Mouse (Mus musculus) inflammation-experienced regulatory T-cells, adult 16 weeks (primary cell): Measurements from ENCODE around the gene Slc7a1. TPM values are rescaled to one million over a fixed set of nuclear protein-coding genes. Genes with fewer than 3 reads are reported as not detected.

ENCODE experiments used
- polyA plus RNA-seq: library from polyadenylated mRNA; unstranded; fragments of 100-300 nt; shearing (Covaris generic); gene quantifications from one replicate; pipeline ENCODE4 v1.2.1, GENCODE M21; 2017

The Slc7a1 gene
- 21.3 TPM for polyA plus RNA-seq

DNA sequence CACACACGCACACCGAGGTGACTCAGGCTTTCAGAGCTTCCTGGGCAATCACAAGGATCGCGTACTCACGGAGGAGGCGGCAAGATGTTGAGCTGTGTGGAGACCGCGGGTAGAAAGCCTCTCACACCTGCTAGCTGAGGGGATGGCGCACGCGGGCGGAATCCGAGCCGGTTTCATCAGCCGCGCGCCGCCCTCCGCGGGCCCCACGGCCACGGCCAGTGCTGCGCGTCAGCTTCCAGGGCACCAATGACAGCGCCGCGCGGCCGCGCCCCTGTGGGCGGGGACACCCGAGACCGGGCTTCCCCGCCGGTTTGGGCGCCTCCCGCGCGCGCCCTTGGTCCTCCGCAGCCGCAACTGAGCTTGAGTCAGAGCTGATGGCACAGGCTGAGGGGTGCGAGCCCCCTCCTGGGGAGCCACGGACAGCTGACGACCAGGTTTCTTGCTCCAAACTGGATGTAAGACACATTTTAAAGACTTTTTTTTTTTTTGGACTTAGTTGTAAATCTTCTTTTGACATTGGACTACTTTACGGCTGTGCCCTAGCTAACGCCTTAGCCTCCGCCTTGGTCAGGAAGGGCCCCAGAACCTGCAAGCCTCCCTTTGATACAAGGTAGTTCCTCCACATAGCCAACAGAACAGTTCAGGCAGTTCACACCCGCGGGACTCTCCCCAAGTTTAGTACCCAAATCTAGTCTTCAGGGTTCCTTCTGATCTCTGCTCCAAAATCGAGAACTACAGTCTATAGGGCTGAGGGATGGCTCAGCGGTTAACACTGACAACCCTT, at the start of gene Slc7a1:
Slc7a1 (minus strand) TSS at position 245 of the 784 bp plus-strand sequence.

Other genes with a start within 250 kb of the Slc7a1 start
- 83.7 TPM for gene Ubl3, start 152.9 kb upstream of the Slc7a1 start, polyA plus RNA-seq